Mouse (Mus musculus): Measurements from ENCODE around the gene Rpgrip1l. TPM values are rescaled to one million over a fixed set of nuclear protein-coding genes. Genes with fewer than 3 reads are reported as not detected.

Rpgrip1l gene
- polyA plus RNA-seq, 1 experiment from 2014 or later = 13.1 TPM

GRCm38 (mm10) chr8:91245821-91246454 lies 67.1 kb downstream of the Rpgrip1l start:
- H3K4me1 ChIP-seq = peaks cover 5% of the 10 kb centered on the region
- 61% methylated on average over 4 of the region's 4 CpGs for WGBS
- H3K4me3 ChIP-seq = no peak overlapping the region
- 0 out of 2 replicates have a peak, but pooled peaks cover 2% of the 10 kb centered on the region for H3K36me3 ChIP-seq
- H3K27ac ChIP-seq = no peak overlapping the region
- H3K9me3 ChIP-seq (replicated peaks) = no peaks in the 10 kb centered on the region
- H3K27me3 ChIP-seq (ENCODE audit: low read depth, poor library complexity, severe bottlenecking) = 0 out of 2 replicates have a peak, but pooled peaks cover 6% of the 10 kb centered on the region
- DNase-seq (ENCODE audit: low spot score) = no peak

GRCm38 (mm10) chr8:91242721-91243120 lies 70.3 kb downstream of the Rpgrip1l start:
- WGBS = 88% methylated on average over 1 of the region's 1 CpGs
- no peak overlapping the region for H3K27ac ChIP-seq
- no peak overlapping the region for H3K4me3 ChIP-seq
- H3K27me3 ChIP-seq (ENCODE audit: low read depth, poor library complexity, severe bottlenecking) = 0 out of 2 replicates have a peak, but pooled peaks cover 6% of the 10 kb centered on the region
- H3K36me3 ChIP-seq = no peaks in the 10 kb centered on the region
- no peak for DNase-seq (ENCODE audit: low spot score)
- peaks cover 5% of the 10 kb centered on the region for H3K4me1 ChIP-seq
- no peaks in the 10 kb centered on the region for H3K9me3 ChIP-seq (replicated peaks)

GRCm38 (mm10) chr8:91241873-91242519 lies 71.1 kb downstream of the Rpgrip1l start:
- WGBS = 82% methylated on average over 8 of the region's 8 CpGs
- H3K27me3 ChIP-seq (ENCODE audit: low read depth, poor library complexity, severe bottlenecking) = 0 out of 2 replicates have a peak, but pooled peaks cover 6% of the 10 kb centered on the region

GRCm38 (mm10) chr8:91241371-91241770 lies 71.7 kb downstream of the Rpgrip1l start:
- DNase-seq (ENCODE audit: low spot score) = no peak
- H3K4me1 ChIP-seq = peaks cover 5% of the 10 kb centered on the region
- no peaks in the 10 kb centered on the region for H3K9me3 ChIP-seq (replicated peaks)
- 47% methylated on average over 5 of the region's 5 CpGs for WGBS
- H3K36me3 ChIP-seq = no peaks in the 10 kb centered on the region
- H3K4me3 ChIP-seq = no peak overlapping the region
- H3K27ac ChIP-seq = no peak overlapping the region
- 0 out of 2 replicates have a peak, but pooled peaks cover 6% of the 10 kb centered on the region for H3K27me3 ChIP-seq (ENCODE audit: low read depth, poor library complexity, severe bottlenecking)

More at GRCm38 (mm10) chr8:91241873-91242519, 71.1 kb downstream of the Rpgrip1l start:
- no peak for DNase-seq (ENCODE audit: low spot score)
- no peak overlapping the region for H3K4me3 ChIP-seq
- H3K4me1 ChIP-seq = peaks cover 5% of the 10 kb centered on the region
- no peaks in the 10 kb centered on the region for H3K9me3 ChIP-seq (replicated peaks)
- no peak overlapping the region for H3K27ac ChIP-seq
- H3K36me3 ChIP-seq = no peaks in the 10 kb centered on the region

- H3K27ac ChIP-seq = no peak overlapping the region
- DNase-seq (ENCODE audit: low spot score) = no peak
- no peak overlapping the region for H3K4me3 ChIP-seq
- H3K36me3 ChIP-seq = 0 out of 2 replicates have a peak, but pooled peaks cover under 1% of the 10 kb centered on the region
- 84% methylated on average over 2 of the region's 2 CpGs for WGBS
- no peaks in the 10 kb centered on the region for H3K27me3 ChIP-seq (ENCODE audit: low read depth, poor library complexity, severe bottlenecking)
- H3K9me3 ChIP-seq (replicated peaks) = no peaks in the 10 kb centered on the region
- no peaks in the 10 kb centered on the region for H3K4me1 ChIP-seq
These were observed 75.9 kb downstream of the Rpgrip1l start for GRCm38 (mm10) chr8:91237191-91237590.

GRCm38 (mm10) chr8:91234097-91234496 lies 79.0 kb downstream of the Rpgrip1l start:
- Histone ChIP-seq H3K36me3 (0 out of 2 replicates have a peak, but pooled peaks cover 2% of the 10 kb centered on the region), H3K27ac (no peak overlapping the region), H3K4me3 (no peak overlapping the region), H3K9me3 (replicated peaks) (no peaks in the 10 kb centered on the region), H3K4me1 (no peaks in the 10 kb centered on the region), H3K27me3 (ENCODE audit: low read depth, poor library complexity, severe bottlenecking) (no peaks in the 10 kb centered on the region)
- WGBS = 90% methylated on average over 2 of the region's 2 CpGs
- no peak for DNase-seq (ENCODE audit: low spot score)

GRCm38 (mm10) chr8:91227421-91227841 lies 85.6 kb downstream of the Rpgrip1l start:
- 94% methylated on average over 7 of the region's 7 CpGs for WGBS
- no peak overlapping the region for H3K27ac ChIP-seq
- no peak overlapping the region for H3K4me3 ChIP-seq
- no peaks in the 10 kb centered on the region for H3K27me3 ChIP-seq (ENCODE audit: low read depth, poor library complexity, severe bottlenecking)
- H3K4me1 ChIP-seq = no peaks in the 10 kb centered on the region
- H3K36me3 ChIP-seq = 0 out of 2 replicates have a peak, but pooled peaks cover 2% of the 10 kb centered on the region
- H3K9me3 ChIP-seq (replicated peaks) = no peaks in the 10 kb centered on the region
- no peak for DNase-seq (ENCODE audit: low spot score)

GRCm38 (mm10) chr8:91224227-91224626 lies 88.8 kb downstream of the Rpgrip1l start:
- Histone ChIP-seq H3K27ac (no peak overlapping the region), H3K9me3 (replicated peaks) (no peaks in the 10 kb centered on the region), H3K36me3 (no peaks in the 10 kb centered on the region), H3K4me1 (no peaks in the 10 kb centered on the region), H3K27me3 (ENCODE audit: low read depth, poor library complexity, severe bottlenecking) (no peaks in the 10 kb centered on the region), H3K4me3 (no peak overlapping the region)
- 95% methylated on average over 7 of the region's 7 CpGs for WGBS
- no peak for DNase-seq (ENCODE audit: low spot score)

- no peak for DNase-seq (ENCODE audit: low spot score)
- no peak overlapping the region for H3K27ac ChIP-seq
- WGBS = 89% methylated on average over 2 of the region's 2 CpGs
These were observed 91.2 kb downstream of the Rpgrip1l start for GRCm38 (mm10) chr8:91221841-91222240.

GRCm38 (mm10) chr8:91218271-91218670 lies 94.8 kb downstream of the Rpgrip1l start:
- DNase-seq (ENCODE audit: low spot score) = no peak
- Histone ChIP-seq H3K4me3 (no peak overlapping the region), H3K27me3 (ENCODE audit: low read depth, poor library complexity, severe bottlenecking) (no peaks in the 10 kb centered on the region), H3K36me3 (no peaks in the 10 kb centered on the region), H3K4me1 (no peaks in the 10 kb centered on the region), H3K9me3 (replicated peaks) (no peaks in the 10 kb centered on the region), H3K27ac (no peak overlapping the region)
- WGBS = 94% methylated on average over 4 of the region's 4 CpGs

More at GRCm38 (mm10) chr8:91221841-91222240, 91.2 kb downstream of the Rpgrip1l start:
- Histone ChIP-seq H3K27me3 (ENCODE audit: low read depth, poor library complexity, severe bottlenecking) (no peaks in the 10 kb centered on the region), H3K36me3 (no peaks in the 10 kb centered on the region), H3K9me3 (replicated peaks) (no peaks in the 10 kb centered on the region), H3K4me1 (no peaks in the 10 kb centered on the region), H3K4me3 (no peak overlapping the region)

GRCm38 (mm10) chr8:91217062-91217905 lies 95.8 kb downstream of the Rpgrip1l start:
- no peak overlapping the region for H3K27ac ChIP-seq
- H3K9me3 ChIP-seq (replicated peaks) = no peaks in the 10 kb centered on the region
- DNase-seq (ENCODE audit: low spot score) = no peak
- H3K27me3 ChIP-seq (ENCODE audit: low read depth, poor library complexity, severe bottlenecking) = no peaks in the 10 kb centered on the region
- no peak overlapping the region for H3K4me3 ChIP-seq
- no peaks in the 10 kb centered on the region for H3K4me1 ChIP-seq
- 87% methylated on average over 5 of the region's 5 CpGs for WGBS
- H3K36me3 ChIP-seq = no peaks in the 10 kb centered on the region

GRCm38 (mm10) chr8:91214287-91214686 lies 98.8 kb downstream of the Rpgrip1l start:
- no peaks in the 10 kb centered on the region for H3K27me3 ChIP-seq (ENCODE audit: low read depth, poor library complexity, severe bottlenecking)
- no peaks in the 10 kb centered on the region for H3K36me3 ChIP-seq
- H3K4me1 ChIP-seq = no peaks in the 10 kb centered on the region
- no peak overlapping the region for H3K4me3 ChIP-seq
- 74% methylated on average over 3 of the region's 3 CpGs for WGBS
- no peak overlapping the region for H3K27ac ChIP-seq
- H3K9me3 ChIP-seq (replicated peaks) = no peaks in the 10 kb centered on the region
- no peak for DNase-seq (ENCODE audit: low spot score)
